Mouse (Mus musculus) lung, adult 2 months (tissue): Measurements from ENCODE around the gene 1700028J19Rik.

Source experiments
- CTCF ChIP-seq: fragments of 200-500 bp; IDR thresholded peaks from 2 replicates; pipeline ENCODE4 v1.5.1; 2011; ENCODE audit warnings: mild to moderate bottlenecking, low read length, control low read depth; ENCODE audit not compliant: insufficient read depth
- POLR2A ChIP-seq: fragments of 200-500 bp; IDR thresholded peaks from 2 replicates; pipeline ENCODE4 v1.6.1; 2011; ENCODE audit warnings: low read depth, mild to moderate bottlenecking, control low read depth, low read length, borderline replicate concordance; ENCODE audit errors: extremely low read depth

- TF ChIP-seq CTCF (no peak), POLR2A (no peak)
Observed at GRCm38 (mm10) chr7:44254930-44255329, 8.4 kb upstream of the 1700028J19Rik start.
